Comparison of ENCODE assay signal across 31 mouse cellular contexts in the genomic region with DNA sequence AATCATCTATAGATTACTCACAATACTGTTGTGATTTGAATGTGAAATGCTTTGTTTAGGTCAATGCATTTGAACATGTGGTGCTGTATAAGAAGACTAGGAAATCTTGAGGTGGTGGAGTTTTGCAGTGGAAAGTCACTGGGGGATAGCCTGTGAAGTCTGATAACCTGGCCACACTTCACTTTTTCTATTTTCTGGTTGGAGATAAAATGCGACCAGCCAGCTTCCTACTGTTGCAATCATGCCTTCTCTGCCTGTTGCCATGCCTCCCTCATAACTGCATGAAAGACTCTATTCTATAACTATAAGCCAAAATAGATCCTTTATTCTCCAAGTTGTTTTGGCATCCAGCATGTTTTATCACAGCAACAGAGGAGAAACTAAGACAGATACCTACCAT.
"Had no signal": no experiment of that assay in that cellular context is flagged by ENCODE, and none has a peak within 500 bp of the region (broad histone marks: within the 10 kb centered on the region; RNA-seq: fewer than 3 reads in every experiment).

No protein-coding gene starts in this region.

- H3K9ac ChIP-seq: limb, embryonic 12.5 days; limb, embryonic 13.5 days; limb, embryonic 15.5 days; liver, embryonic 12.5 days; liver, embryonic 13.5 days; liver, embryonic 14.5 days; liver, embryonic 15.5 days; liver, postnatal 0 days; lung, embryonic 14.5 days; lung, embryonic 15.5 days; midbrain, embryonic 12.5 days; midbrain, embryonic 13.5 days; midbrain, embryonic 15.5 days had no signal

- H3K9me3 ChIP-seq: limb, embryonic 10.5 days; limb, embryonic 12.5 days; limb, embryonic 13.5 days; limb, embryonic 15.5 days; liver, embryonic 12.5 days; liver, embryonic 13.5 days; liver, embryonic 15.5 days; lung, embryonic 15.5 days; megakaryocyte, embryonic 14.5 days; midbrain, embryonic 10.5 days; midbrain, embryonic 12.5 days; midbrain, embryonic 13.5 days; midbrain, embryonic 15.5 days had no signal

- H3K4me2 ChIP-seq: limb, embryonic 12.5 days; limb, embryonic 13.5 days; limb, embryonic 15.5 days; liver, embryonic 11.5 days; liver, embryonic 12.5 days; liver, embryonic 13.5 days; liver, embryonic 15.5 days; lung, embryonic 14.5 days; lung, embryonic 15.5 days; midbrain, embryonic 11.5 days; midbrain, embryonic 12.5 days; midbrain, embryonic 13.5 days; midbrain, embryonic 15.5 days had no signal

- DNase-seq: left cerebral cortex, postnatal 4 days; liver; liver, embryonic 13.5 days; liver, postnatal 0 days; lung, adult 18-20 months; lung, adult 2 months; lung, embryonic 14.5 days; lung, postnatal 10 days; lung, postnatal 14 days; lung, postnatal 36 days; lung, postnatal 4 days had no signal

- H3K36me3 ChIP-seq: limb, embryonic 10.5 days; limb, embryonic 12.5 days; limb, embryonic 13.5 days; limb, embryonic 15.5 days; liver, embryonic 12.5 days; liver, embryonic 13.5 days; liver, embryonic 15.5 days; lung, embryonic 15.5 days; midbrain, embryonic 10.5 days; midbrain, embryonic 12.5 days; midbrain, embryonic 13.5 days; midbrain, embryonic 15.5 days had no signal

- H3K4me1 ChIP-seq: limb, embryonic 10.5 days; limb, embryonic 12.5 days; limb, embryonic 13.5 days; limb, embryonic 15.5 days; liver, embryonic 12.5 days; liver, embryonic 13.5 days; liver, embryonic 15.5 days; lung, embryonic 15.5 days; megakaryocyte, embryonic 14.5 days; midbrain, embryonic 10.5 days; midbrain, embryonic 12.5 days; midbrain, embryonic 13.5 days; midbrain, embryonic 15.5 days had no signal

- H3K27me3 ChIP-seq: limb, embryonic 12.5 days; limb, embryonic 13.5 days; limb, embryonic 15.5 days; liver, embryonic 12.5 days; liver, embryonic 13.5 days; liver, embryonic 15.5 days; lung, embryonic 15.5 days; megakaryocyte, embryonic 14.5 days; midbrain, embryonic 12.5 days; midbrain, embryonic 13.5 days; midbrain, embryonic 15.5 days had no signal

- H3K27ac ChIP-seq: left cerebral cortex, adult 2 months; limb, embryonic 10.5 days; limb, embryonic 12.5 days; limb, embryonic 13.5 days; limb, embryonic 15.5 days; liver, embryonic 12.5 days; liver, embryonic 13.5 days; liver, embryonic 14.5 days; liver, embryonic 15.5 days; lung, embryonic 15.5 days; macrophage; midbrain, embryonic 10.5 days; midbrain, embryonic 12.5 days; midbrain, embryonic 13.5 days; midbrain, embryonic 15.5 days had no signal

- ATAC-seq: liver, embryonic 12.5 days; liver, postnatal 0 days; lung, postnatal 0 days; midbrain, embryonic 13.5 days; midbrain, embryonic 15.5 days; midbrain, embryonic 16.5 days had no signal

- H3K4me3 ChIP-seq: left cerebral cortex, adult 2 months; limb, embryonic 10.5 days; limb, embryonic 12.5 days; limb, embryonic 13.5 days; limb, embryonic 15.5 days; liver, embryonic 12.5 days; liver, embryonic 13.5 days; liver, embryonic 15.5 days; lung, embryonic 15.5 days; megakaryocyte, embryonic 14.5 days; midbrain, embryonic 10.5 days; midbrain, embryonic 12.5 days; midbrain, embryonic 13.5 days; midbrain, embryonic 15.5 days; myocyte had no signal
